20 mouse cellular contexts compared by ENCODE assay signal in the genomic region with DNA sequence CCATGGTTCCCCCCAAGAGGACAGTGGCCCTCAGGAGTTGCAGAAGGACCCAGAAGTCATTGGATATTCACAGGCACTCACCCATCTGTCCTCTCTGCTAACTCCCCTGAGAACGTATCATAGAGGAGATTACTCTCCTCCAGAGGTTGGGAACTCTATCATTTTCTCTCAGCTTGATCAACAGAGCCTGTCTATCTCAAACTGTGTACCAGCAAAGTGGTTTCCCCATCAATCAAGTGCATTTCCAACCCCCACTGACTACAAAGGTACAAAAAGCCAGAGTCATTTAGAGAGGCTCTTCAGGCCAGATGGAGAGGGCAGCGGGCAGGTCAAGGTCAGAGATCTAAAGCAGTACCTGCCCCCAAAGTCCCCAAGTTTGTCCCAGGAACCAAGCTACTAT. TPM values are rescaled to one million over a fixed set of nuclear protein-coding genes. Genes with fewer than 3 reads are reported as not detected.
"Had no signal": no experiment of that assay in that cellular context is flagged by ENCODE, and none has a peak within 500 bp of the region (broad histone marks: within the 10 kb centered on the region; RNA-seq: fewer than 3 reads in every experiment).

No protein-coding gene starts in this region.

- H3K4me3 ChIP-seq: left cerebral cortex, adult 2 months; lung, embryonic 15.5 days; megakaryocyte, embryonic 14.5 days; midbrain, embryonic 10.5 days; midbrain, embryonic 13.5 days; myocyte; neural tube, embryonic 13.5 days; stomach, embryonic 15.5 days had no signal

- DNase-seq: kidney, postnatal 10 days; layer of hippocampus, postnatal 36 days; lung, adult 18-20 months; lung, postnatal 10 days; retina, postnatal 1 day; right cerebral cortex, postnatal 25 days; spleen, adult 18-20 months; thymus, postnatal 25 days had no signal

- H3K27me3 ChIP-seq: lung, embryonic 15.5 days; midbrain, embryonic 13.5 days; neural tube, embryonic 13.5 days; stomach, embryonic 15.5 days had no signal

- H3K9ac ChIP-seq: liver, embryonic 14.5 days; lung, embryonic 15.5 days; midbrain, embryonic 13.5 days; neural tube, embryonic 13.5 days; stomach, embryonic 15.5 days had no signal

- H3K4me1 ChIP-seq: lung, embryonic 15.5 days; megakaryocyte, embryonic 14.5 days; midbrain, embryonic 13.5 days; neural tube, embryonic 13.5 days; stomach, embryonic 15.5 days had no signal

- H3K27ac ChIP-seq: left cerebral cortex, adult 2 months; liver, embryonic 14.5 days; lung, embryonic 15.5 days; midbrain, embryonic 10.5 days; midbrain, embryonic 13.5 days; neural tube, embryonic 13.5 days; stomach, embryonic 15.5 days had no signal

- H3K36me3 ChIP-seq: lung, embryonic 15.5 days; midbrain, embryonic 13.5 days; neural tube, embryonic 13.5 days; stomach, embryonic 15.5 days had no signal

- H3K9me3 ChIP-seq: lung, embryonic 15.5 days; megakaryocyte, embryonic 14.5 days; midbrain, embryonic 13.5 days; neural tube, embryonic 13.5 days; stomach, embryonic 15.5 days had no signal

- H3K4me2 ChIP-seq: lung, embryonic 15.5 days; midbrain, embryonic 13.5 days; neural tube, embryonic 13.5 days; stomach, embryonic 15.5 days had no signal

- ATAC-seq: midbrain, embryonic 13.5 days; midbrain, embryonic 16.5 days had no signal

RNA-seq across cellular contexts. Expression of gene Greb1, which starts 32.0 kb away (rescaled TPM):
- total RNA-seq: monocyte, adult 5-6 weeks; neutrophil, adult 5-6 weeks had no signal
